Mouse (Mus musculus) ES-Bruce4 (cell line): ENCODE measurements around the gene Rnf220. TPM values are rescaled to one million over a fixed set of nuclear protein-coding genes. Genes with fewer than 3 reads are reported as not detected.

Experiments used
- H3K27ac ChIP-seq: 2 replicates; pipeline ENCODE4 v1.5.1; 2012; ENCODE audit warnings: low read length, inconsistent platforms; ENCODE audit not compliant: insufficient read depth
- H3K27me3 ChIP-seq: 2 replicates; pipeline ENCODE4 v1.6.1; 2012; ENCODE audit warnings: mild to moderate bottlenecking, low read length, inconsistent platforms; ENCODE audit not compliant: control insufficient read depth, poor library complexity, insufficient read depth, severe bottlenecking
- H3K36me3 ChIP-seq: 2 replicates; pipeline ENCODE4 v1.6.1; 2012; ENCODE audit warnings: inconsistent platforms, mild to moderate bottlenecking, low read length, moderate library complexity; ENCODE audit not compliant: control insufficient read depth, poor library complexity, insufficient read depth, severe bottlenecking
- H3K4me1 ChIP-seq: one replicate; pipeline ENCODE4 v1.8.1; 2011; ENCODE audit warnings: low read length; ENCODE audit not compliant: control insufficient read depth, insufficient read depth
- H3K4me3 ChIP-seq: 2 replicates; pipeline ENCODE4 v1.5.1; 2011; ENCODE audit warnings: low read depth, mild to moderate bottlenecking, low read length
- H3K9ac ChIP-seq: 2 replicates; pipeline ENCODE4 v1.6.1; 2012; ENCODE audit warnings: low read depth, mild to moderate bottlenecking, inconsistent platforms; ENCODE audit not compliant: poor library complexity, severe bottlenecking
- H3K9me3 ChIP-seq: replicated peaks from 2 replicates; pipeline ENCODE4 v1.6.1; 2012; ENCODE audit warnings: mild to moderate bottlenecking, low read length, inconsistent platforms; ENCODE audit not compliant: control insufficient read depth, poor library complexity, insufficient read depth, severe bottlenecking
- CTCF ChIP-seq: IDR thresholded peaks from one replicate; pipeline ENCODE4 v1.8.1; 2011; ENCODE audit warnings: low read depth, low read length
- EP300 ChIP-seq: IDR thresholded peaks from 2 replicates; pipeline ENCODE4 v1.6.1; 2011; ENCODE audit warnings: low read depth, low read length; ENCODE audit not compliant: insufficient read depth
- POLR2A ChIP-seq: IDR thresholded peaks from one replicate; pipeline ENCODE4 v1.8.1; 2011; ENCODE audit warnings: low read length; ENCODE audit not compliant: insufficient read depth
- polyA plus RNA-seq: library from polyadenylated mRNA; stranded (reverse); fragments of >200 nt; gene quantifications from 2 replicates; pipeline ENCODE4 v1.2.4, GENCODE M21; 2011; ENCODE audit warnings: low read depth; ENCODE audit not compliant: missing spikeins, insufficient read depth, insufficient read length

Rnf220 gene
- polyA plus RNA-seq, 1 experiment, result 132 TPM

DNA sequence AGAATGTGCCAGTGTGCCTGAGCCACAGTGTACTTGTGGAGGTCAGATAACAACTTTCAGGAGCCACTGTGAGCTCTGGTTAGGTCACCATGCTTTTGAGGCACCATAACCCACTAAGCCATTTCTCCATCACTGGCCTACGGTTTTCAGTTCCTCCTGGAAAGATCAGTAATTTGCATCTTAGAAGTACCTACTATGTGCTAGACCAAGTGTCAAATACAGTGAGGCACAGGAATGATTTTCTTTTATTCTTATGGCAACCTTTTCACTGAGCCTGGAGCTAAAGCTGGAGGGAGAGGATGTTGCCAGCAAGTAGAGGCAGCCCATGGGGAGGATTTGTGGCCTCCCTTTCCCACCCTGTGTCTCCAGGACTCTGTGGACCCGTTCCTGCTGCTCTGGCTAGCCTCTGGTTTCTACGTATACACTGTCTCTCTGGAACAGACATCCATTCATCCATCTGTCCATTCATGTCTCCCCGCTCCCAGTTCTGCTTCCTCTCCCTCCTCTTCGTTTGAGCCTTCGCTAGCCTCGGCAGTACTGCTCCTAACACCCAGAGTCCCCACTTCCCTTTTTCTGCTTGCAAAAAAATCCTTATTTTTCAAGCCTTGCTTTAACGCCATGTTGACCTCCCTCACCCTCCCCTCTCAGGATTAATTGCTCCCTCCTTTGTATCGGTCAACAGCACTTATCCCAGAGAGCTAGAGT lies 38.8 kb upstream of the Rnf220 start:
- H3K4me1 ChIP-seq, result no peaks in the 10 kb centered on the region
- H3K27me3 ChIP-seq, result no peaks in the 10 kb centered on the region; the same call in 1 of the 2 replicates
- H3K27ac ChIP-seq, result no peak overlapping the region
- no peaks in the 10 kb centered on the region for H3K36me3 ChIP-seq
- no peak overlapping the region for H3K4me3 ChIP-seq
- no peak overlapping the region for H3K9ac ChIP-seq
- TF ChIP-seq EP300, result no peak
- no peak for TF ChIP-seq CTCF
- TF ChIP-seq POLR2A, result no peak
- H3K9me3 ChIP-seq, result no peaks in the 10 kb centered on the region

DNA sequence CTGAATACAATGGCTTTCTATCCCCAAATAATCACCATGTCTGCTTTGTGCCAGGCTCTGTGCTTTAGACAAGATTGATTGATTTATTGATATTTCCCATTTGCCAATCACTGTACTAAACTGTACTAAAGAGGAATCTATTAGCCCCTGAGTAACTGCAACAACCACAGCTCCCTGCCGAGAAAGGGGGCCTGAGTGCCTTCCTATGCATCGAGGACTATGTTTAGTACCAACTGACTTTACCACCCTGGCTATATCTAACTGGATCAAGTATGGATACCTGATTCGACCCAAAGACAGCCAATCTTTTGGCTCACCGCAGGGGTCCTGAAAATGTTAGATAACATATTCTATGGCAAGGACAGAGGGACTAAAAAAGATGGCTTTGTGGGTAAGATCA lies 33.0 kb upstream of the Rnf220 start:
- TF ChIP-seq POLR2A (no peak), CTCF (no peak), EP300 (no peak)
- Histone ChIP-seq H3K4me1 (no peaks in the 10 kb centered on the region), H3K27ac (no peak overlapping the region), H3K27me3 (no peaks in the 10 kb centered on the region; the same call in 1 of the 2 replicates), H3K9ac (no peak overlapping the region), H3K36me3 (no peaks in the 10 kb centered on the region), H3K4me3 (no peak overlapping the region), H3K9me3 (no peaks in the 10 kb centered on the region)

DNA sequence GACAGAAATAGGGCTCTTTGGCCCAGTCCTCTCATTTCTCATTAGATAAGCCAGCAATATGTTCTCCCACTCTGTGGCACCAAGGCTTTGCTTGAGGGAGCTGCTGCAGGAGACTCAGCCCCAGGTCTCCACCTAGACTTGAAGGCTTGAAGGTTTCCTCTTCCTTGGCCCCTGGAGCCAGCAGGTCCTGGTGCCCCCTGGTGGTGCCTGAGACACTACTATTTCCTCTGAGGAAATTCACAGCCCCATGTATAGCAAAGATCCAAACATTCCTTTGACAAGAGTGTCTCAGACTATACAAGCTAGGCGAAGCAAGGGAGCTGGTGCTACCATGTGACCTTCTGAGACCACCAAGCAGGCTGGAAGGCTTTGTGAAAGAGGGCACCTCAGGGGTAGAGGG lies 31.1 kb upstream of the Rnf220 start:
- no peak overlapping the region for H3K9ac ChIP-seq
- no peaks in the 10 kb centered on the region for H3K4me1 ChIP-seq
- H3K9me3 ChIP-seq, result no peaks in the 10 kb centered on the region
- no peaks in the 10 kb centered on the region; the same call in 1 of the 2 replicates for H3K27me3 ChIP-seq
- TF ChIP-seq CTCF, result peak; percentile 82
- TF ChIP-seq EP300, result no peak
- TF ChIP-seq POLR2A, result no peak
- H3K4me3 ChIP-seq, result no peak overlapping the region
- H3K36me3 ChIP-seq, result no peaks in the 10 kb centered on the region
- H3K27ac ChIP-seq, result no peak overlapping the region

DNA sequence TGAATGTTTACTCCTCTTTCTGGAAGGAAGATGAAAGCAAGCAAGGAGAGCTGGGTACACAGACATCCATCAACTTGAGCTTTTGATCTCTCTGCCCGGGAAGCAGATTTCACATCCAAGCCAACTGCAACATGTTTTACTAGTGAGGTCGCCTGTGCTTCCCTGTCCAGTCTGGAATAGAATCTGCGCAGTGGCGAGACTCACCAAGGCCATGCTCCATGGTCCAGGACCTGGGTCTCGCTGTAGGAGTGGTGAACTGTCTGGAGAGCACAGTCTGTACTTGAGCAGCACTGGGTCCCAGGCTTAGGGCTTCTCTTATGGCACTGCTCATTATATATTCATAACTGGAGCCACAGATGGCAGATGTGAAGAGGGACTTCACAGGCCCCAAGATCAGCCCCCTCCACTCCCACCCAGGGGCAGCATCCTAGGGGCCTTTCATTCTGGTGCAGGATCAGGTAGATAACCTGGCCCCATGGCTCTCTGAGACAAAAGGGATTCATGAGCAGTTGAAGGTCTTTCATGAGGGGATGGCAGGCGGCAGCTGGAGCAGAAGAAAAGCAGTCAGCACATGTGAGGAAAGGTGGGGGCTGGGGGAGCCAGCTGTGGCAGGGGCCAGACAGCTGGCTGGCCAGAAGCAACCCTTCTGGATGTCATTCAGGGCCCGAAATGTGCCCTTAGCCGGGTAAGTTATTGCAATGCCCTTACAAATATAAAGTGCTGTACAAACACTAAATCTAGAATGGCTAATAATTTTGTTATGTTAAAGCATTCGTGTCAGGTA lies 30.5 kb upstream of the Rnf220 start:
- no peak overlapping the region for H3K4me3 ChIP-seq
- no peaks in the 10 kb centered on the region for H3K9me3 ChIP-seq
- no peak overlapping the region for H3K27ac ChIP-seq
- no peaks in the 10 kb centered on the region for H3K36me3 ChIP-seq
- H3K27me3 ChIP-seq, result no peaks in the 10 kb centered on the region; the same call in 1 of the 2 replicates
- H3K9ac ChIP-seq, result no peak overlapping the region
- H3K4me1 ChIP-seq, result no peaks in the 10 kb centered on the region
- TF ChIP-seq EP300 (no peak), POLR2A (no peak), CTCF (no peak)

DNA sequence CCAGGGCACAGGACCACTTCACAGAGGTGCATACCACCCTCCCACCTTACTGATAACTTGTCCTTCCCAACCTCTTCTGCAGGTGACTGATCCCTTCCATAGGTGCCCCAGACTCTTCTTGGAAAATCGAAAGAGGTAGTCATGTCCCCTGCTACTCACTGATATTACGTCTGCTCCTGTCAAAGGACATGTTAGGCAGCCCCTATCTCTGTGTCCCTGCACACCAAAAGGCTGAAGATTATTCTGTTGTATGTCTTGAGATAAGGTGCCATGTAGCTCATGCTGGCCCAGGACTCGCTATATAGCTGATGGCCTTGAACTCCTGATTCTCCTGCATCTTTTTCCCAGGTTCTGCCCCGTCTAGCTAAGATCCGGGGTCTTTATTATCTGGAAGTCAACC lies 29.1 kb upstream of the Rnf220 start:
- Histone ChIP-seq H3K27ac (no peak overlapping the region), H3K4me1 (no peaks in the 10 kb centered on the region), H3K27me3 (no peaks in the 10 kb centered on the region), H3K9ac (no peak overlapping the region), H3K9me3 (no peaks in the 10 kb centered on the region), H3K36me3 (no peaks in the 10 kb centered on the region), H3K4me3 (no peak overlapping the region)
- no peak for TF ChIP-seq EP300
- TF ChIP-seq CTCF, result no peak
- no peak for TF ChIP-seq POLR2A

DNA sequence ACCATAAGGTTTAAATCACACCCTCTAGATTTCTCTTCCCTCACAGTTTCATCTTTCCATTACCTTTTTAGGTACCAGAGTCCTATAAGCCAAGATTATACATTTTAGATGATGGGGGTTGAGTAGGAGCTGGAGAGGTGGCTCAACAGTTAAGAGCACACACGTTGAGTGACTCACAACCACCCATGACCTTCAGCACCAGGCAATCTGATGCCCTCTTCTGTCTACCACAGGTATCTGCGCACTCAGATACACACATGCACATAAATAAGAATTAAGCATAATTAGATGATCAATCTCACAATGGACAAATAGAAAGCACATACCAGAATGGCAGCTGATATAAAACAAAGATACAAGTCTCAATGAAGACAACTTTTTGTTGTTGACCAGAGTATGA lies 24.5 kb upstream of the Rnf220 start:
- no peaks in the 10 kb centered on the region for H3K9me3 ChIP-seq

More for the DNA sequence above, 24.5 kb upstream of the Rnf220 start:
- Histone ChIP-seq H3K27me3 (no peaks in the 10 kb centered on the region; the same call in 1 of the 2 replicates), H3K27ac (no peak overlapping the region), H3K9ac (no peak overlapping the region), H3K4me3 (no peak overlapping the region), H3K4me1 (no peaks in the 10 kb centered on the region), H3K36me3 (no peaks in the 10 kb centered on the region)
- peak; percentile 6 for TF ChIP-seq CTCF
- no peak for TF ChIP-seq POLR2A
